Comparison of ENCODE assay signal across 8 mouse cellular contexts in the genomic region with DNA sequence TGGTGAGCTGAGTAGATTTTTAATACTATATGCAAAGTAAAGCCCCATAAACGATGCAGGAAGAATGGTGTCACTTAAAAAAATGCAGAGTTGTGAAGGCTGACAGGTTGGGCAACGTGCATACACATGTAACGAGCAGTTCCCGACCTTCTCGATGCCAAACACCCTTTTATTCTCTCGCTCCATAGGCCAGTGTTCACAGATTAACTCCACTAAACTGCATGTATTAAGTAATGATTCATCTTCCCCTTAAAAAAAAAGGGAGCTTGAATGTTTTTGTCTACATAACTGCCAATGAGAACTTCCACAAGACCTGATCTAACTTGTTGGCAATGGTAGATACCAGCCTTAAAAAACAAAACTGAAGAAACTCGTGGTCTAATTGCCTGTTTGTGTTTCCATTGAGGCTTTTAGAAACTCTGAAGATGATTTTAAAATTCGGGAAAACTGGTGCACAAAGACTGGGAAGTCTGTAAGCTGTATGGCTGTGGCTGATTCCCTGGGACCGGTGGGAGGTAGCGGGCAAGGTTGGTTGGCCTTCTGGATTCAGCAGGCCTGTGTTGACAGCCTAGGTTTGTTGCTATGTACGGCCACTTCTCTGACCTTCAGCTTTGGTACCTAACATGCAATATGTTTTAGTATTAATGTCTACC. TPM values are rescaled to one million over a fixed set of nuclear protein-coding genes. Genes with fewer than 3 reads are reported as not detected.
A peak's percentile ranks its signal among the peaks of the same experiment; 100 is the strongest.
DNase-seq lines count a peak whose midpoint lies in the region; ATAC-seq and TF ChIP-seq lines count a peak whose summit lies in the region.

No protein-coding gene starts in this region.

- 59% methylated on average over 11 of the region's 11 CpGs for WGBS in heart, embryonic 15.5 days
- 66% methylated on average over 11 of the region's 11 CpGs for WGBS in liver, embryonic 12.5 days (ENCODE audit: insufficient replicate concordance)

- no peak for DNase-seq in ovary, postnatal 14 days (ENCODE audit: low spot score)
- DNase-seq in right cerebral cortex, adult 18-20 months = no peak
- no peak for DNase-seq in left cerebral cortex, adult 11 months (ENCODE audit: low spot score)

- H3K4me1 ChIP-seq in erythroblast, embryonic 14.5 days (ENCODE audit: control insufficient read depth) = peaks cover 36% of the 10 kb centered on the region
- peaks cover 83% of the 10 kb centered on the region for H3K4me1 ChIP-seq in E14TG2a.4 (replicated peaks; ENCODE audit: low read depth, low read length)
- H3K4me1 ChIP-seq in heart, embryonic 15.5 days (replicated peaks) = peaks cover 35% of the 10 kb centered on the region
- peaks cover 45% of the 10 kb centered on the region for H3K4me1 ChIP-seq in liver, embryonic 12.5 days

- H3K4me2 ChIP-seq in heart, embryonic 15.5 days = peak overlapping the region; percentile 79
- peak overlapping the region; percentile 79 for H3K4me2 ChIP-seq in liver, embryonic 12.5 days

- H3K4me3 ChIP-seq in erythroblast, embryonic 14.5 days (replicated peaks) = peak overlapping the region; percentile 86
- peak overlapping the region; percentile 88 for H3K4me3 ChIP-seq in E14TG2a.4 (replicated peaks; ENCODE audit: low read length)
- peak overlapping the region; percentile 85; the same call in 1 of the 2 replicates for H3K4me3 ChIP-seq in heart, embryonic 15.5 days
- H3K4me3 ChIP-seq in liver, embryonic 12.5 days = peak overlapping the region; percentile 83

- no peak for TF ChIP-seq CTCF in E14TG2a.4 (conservative IDR thresholded peaks at IDR 0.05; ENCODE audit: low read length)

- no peak for ATAC-seq in erythroblast, adult 5-6 weeks (replicated peaks; ENCODE audit: low FRiP score, poor library complexity, severe bottlenecking)
- no peak for ATAC-seq in heart, embryonic 15.5 days (replicated peaks; ENCODE audit: insufficient number of reproducible peaks, insufficient read depth, low FRiP score, low read depth)
- ATAC-seq in liver, embryonic 12.5 days = no peak

- H3K9me3 ChIP-seq in erythroblast, embryonic 14.5 days (ENCODE audit: control insufficient read depth, low read length) = no peaks in the 10 kb centered on the region
- H3K9me3 ChIP-seq in E14TG2a.4 (ENCODE audit: low read length) = no peaks in the 10 kb centered on the region
- H3K9me3 ChIP-seq in heart, embryonic 15.5 days (replicated peaks) = no peaks in the 10 kb centered on the region
- no peaks in the 10 kb centered on the region for H3K9me3 ChIP-seq in liver, embryonic 12.5 days (replicated peaks)

- H3K36me3 ChIP-seq in erythroblast, embryonic 14.5 days (ENCODE audit: control insufficient read depth) = no peaks in the 10 kb centered on the region
- H3K36me3 ChIP-seq in E14TG2a.4 (ENCODE audit: insufficient read depth, low read length) = peaks cover 11% of the 10 kb centered on the region; the same call in 1 of the 2 replicates
- H3K36me3 ChIP-seq in heart, embryonic 15.5 days = peaks cover 3% of the 10 kb centered on the region; the same call in 1 of the 2 replicates
- H3K36me3 ChIP-seq in liver, embryonic 12.5 days = peaks cover 8% of the 10 kb centered on the region; the same call in 1 of the 2 replicates

- H3K27me3 ChIP-seq in erythroblast, embryonic 14.5 days (ENCODE audit: control insufficient read depth) = no peaks in the 10 kb centered on the region
- no peaks in the 10 kb centered on the region for H3K27me3 ChIP-seq in E14TG2a.4 (ENCODE audit: insufficient read depth, low read length)
- H3K27me3 ChIP-seq in heart, embryonic 15.5 days = no peaks in the 10 kb centered on the region
- H3K27me3 ChIP-seq in liver, embryonic 12.5 days (replicated peaks) = no peaks in the 10 kb centered on the region

- H3K27ac ChIP-seq in heart, embryonic 15.5 days = peak overlapping the region; percentile 98
- H3K27ac ChIP-seq in liver, embryonic 12.5 days = peak overlapping the region; percentile 83; the same call in 1 of the 2 replicates

- H3K9ac ChIP-seq in heart, embryonic 15.5 days = peak overlapping the region; percentile 97
- H3K9ac ChIP-seq in liver, embryonic 12.5 days = peak overlapping the region; percentile 13

RNA-seq across cellular contexts. Expression of a gene that starts 32.0 kb away (rescaled TPM):
- 0.01 TPM in 2 replicates for polyA plus RNA-seq in erythroblast, embryonic 14.5 days (2012)
- total RNA-seq in erythroblast, adult 5-6 weeks (2015; ENCODE audit: low replicate concordance) = 4.8 and 7.1 TPM in 2 replicates
- 4.9 and 6.0 TPM in 2 replicates for total RNA-seq in erythroblast, adult 5-6 weeks (2017; ENCODE audit: low replicate concordance)
- 28.7 and 29.8 TPM in 2 replicates for polyA plus RNA-seq in heart, embryonic 15.5 days (2015; fragmentation: Nextera tagmentation; extraction: Ambion mirVana)
- polyA plus RNA-seq in liver, embryonic 12.5 days (2016; fragmentation: Nextera tagmentation; extraction: Ambion mirVana) = 6.8 and 7.0 TPM in 2 replicates
